Mouse (Mus musculus): ENCODE data around the gene Myo9b.

Myo9b gene

GRCm38 (mm10) chr8:71407441-71407840 lies 134.9 kb downstream of the Myo9b start:
- intact Hi-C loops (cut with DNase I), result loop anchor here (2.0 kb wide), 1 partner anchor 41 kb away; the partner anchor contains the start of gene Use1

DNA sequence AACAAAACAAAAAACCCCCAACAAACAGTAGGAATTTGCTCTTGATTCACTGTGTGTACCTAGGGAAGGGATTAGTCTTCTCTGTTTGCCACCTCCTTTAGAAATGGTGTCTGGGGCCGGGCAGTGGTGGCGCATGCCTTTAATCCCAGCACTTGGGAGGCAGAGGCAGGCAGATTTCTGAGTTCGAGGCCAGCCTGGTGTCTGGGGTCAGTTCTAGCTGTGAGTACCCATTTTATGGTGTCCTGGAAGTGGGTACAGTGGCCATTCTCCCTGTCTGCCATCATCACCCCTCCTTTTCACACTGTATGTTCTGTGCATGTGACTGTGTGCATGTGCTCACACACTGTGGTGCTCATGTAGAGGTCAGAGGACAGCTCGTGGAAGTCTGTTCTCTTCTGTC lies 135.7 kb downstream of the Myo9b start:
- intact Hi-C loops (cut with DNase I), result no loop called here
